Mouse (Mus musculus) 3T3-L1 (cell line): ENCODE measurements at regions not wholly inside any gene's neighbourhood (a gene's known extent, or its start where the extent isn't known, plus 50 kb on each side); places are given as distances from the start of the nearest gene placed in this dataset.
A peak's percentile ranks its signal among the peaks of the same experiment; 100 is the strongest.

Source experiments
- DNase-seq: peaks from one replicate; pipeline ENCODE4 v3.0.0-alpha.2; 2015; ENCODE audit warnings: low read depth, low spot score

DNA sequence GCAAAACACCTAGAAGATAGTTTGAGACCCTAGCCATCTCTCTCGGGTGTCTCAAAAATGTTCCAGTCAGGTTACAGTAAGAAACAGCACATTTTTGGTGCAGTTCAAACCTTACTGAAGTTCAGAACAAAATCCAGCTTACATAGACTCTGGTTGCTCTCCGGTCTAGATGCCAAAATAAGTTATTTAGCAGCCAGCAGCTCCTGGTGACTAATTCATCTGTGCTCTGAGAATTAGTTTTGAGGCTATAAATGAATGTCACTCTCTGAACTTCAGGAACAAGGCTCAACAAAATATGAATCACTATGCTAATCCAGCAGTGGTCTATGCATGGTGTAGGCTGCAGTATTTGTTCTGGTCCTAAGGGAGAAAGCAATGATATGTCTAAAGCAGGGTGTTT is 238.6 kb downstream of the Rnf152 start:
- no peak for DNase-seq

DNA sequence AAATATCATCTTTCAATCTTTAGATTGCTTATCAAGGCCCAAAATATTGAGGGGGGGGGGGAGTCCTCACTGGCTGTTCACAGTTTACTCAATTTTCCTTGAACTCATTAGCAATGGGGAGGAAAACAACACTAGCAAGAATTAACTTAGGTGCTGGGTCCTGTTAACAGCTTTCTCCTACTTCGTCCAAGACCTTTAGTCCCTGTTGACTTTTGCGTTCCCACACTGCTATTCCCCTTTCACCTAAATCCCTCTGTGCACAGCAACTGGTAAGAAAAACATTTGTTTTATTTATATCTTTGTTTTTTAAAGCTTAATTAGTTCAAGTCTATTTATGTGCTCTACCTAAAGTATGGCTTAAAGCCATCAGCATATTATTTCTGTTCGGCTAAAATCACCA is 240.3 kb downstream of the Rnf152 start:
- DNase-seq, result no peak

DNA sequence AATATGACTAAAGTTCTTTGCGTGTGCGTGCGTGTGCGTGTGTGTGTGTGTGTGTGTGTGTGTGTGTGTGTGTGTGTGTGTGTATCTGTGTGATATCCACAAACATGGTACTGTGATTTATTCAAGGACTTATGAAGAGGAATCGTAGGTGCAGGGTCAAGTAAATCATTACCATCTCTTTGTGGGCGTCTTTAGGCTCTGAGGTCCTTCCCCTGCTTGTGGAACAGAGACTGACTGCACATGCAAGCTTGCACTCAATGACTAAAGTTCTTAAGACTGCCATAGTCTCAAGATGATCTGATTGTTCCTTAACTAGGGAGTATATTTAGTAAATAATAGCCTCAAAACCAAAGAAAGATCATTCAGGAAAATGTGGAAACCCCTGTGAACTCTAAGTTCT is 241.1 kb downstream of the Rnf152 start:
- no peak for DNase-seq

DNA sequence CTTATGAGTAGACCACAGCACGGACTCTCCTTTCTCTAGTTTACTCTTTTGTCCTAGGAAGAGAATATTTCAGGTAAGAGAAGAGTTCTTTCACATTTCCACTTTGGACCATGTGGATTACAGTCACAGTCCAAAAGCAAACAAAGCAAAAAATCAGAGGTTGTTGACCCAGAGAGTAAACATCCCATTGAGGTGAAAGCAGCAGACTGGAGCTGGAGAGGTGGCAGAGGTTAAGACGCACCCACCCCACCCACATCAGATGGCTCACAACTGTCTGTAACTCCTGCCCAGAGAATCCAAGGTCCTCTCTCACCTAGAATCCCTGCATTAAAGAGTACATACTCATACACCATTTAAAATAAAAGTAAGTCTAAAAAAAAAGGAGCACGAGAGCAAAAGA is 241.7 kb downstream of the Rnf152 start:
- DNase-seq, result no peak

DNA sequence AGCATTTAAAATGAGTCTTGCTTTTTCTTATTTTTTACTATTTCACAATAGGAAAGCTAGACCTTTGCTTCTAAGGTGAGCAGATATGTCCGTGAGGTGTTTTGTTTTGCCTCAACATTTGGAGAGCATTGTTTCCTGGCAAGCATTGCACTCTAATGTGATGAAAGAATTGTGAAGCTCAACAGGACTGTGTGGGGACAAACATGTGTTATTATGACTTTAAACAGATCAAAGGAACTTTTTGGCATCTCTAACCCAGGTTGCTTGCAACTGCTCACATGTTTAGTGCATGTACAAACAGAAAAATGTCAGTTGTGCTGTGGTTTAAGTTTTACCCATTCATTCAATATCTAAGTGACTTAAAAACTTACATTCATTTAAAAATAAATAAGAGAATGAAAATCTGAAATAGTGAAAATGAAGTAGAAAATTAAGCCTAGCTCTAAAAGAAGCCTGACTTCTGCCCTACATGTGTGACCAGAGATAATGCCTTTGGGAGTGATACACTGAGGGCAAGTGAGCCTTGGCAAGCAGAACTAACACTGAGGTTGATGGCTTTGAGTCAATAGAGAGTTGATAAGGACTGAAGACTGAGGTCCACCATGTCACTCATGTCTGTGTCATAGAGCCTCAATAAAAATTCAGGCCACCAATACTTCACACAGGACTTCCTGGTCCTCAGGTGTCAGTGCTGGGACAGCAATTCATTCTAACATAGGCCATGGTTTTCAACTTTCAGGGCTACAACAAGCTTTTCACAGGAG is 243.6 kb downstream of the Rnf152 start:
- no peak for DNase-seq

DNA sequence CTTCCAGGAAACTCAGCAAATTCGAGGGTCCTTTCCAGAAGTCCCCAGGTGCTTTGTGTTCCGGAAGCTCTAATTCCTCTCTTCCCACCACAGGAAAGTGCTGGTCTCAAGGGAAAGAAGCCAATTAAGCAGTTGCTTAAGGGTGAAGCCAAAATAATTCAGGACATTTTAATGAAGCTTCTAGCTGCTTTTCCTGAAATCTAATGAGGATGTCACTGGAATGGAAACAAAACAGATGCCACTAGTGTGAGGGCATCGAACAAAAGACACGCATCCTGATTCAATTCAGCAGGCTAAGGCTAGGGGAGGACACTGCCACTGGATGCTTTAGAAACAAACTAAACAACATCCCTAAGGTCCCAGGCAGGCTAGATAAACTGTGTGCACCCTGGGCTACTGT is 245.3 kb downstream of the Rnf152 start:
- DNase-seq, result no peak

DNA sequence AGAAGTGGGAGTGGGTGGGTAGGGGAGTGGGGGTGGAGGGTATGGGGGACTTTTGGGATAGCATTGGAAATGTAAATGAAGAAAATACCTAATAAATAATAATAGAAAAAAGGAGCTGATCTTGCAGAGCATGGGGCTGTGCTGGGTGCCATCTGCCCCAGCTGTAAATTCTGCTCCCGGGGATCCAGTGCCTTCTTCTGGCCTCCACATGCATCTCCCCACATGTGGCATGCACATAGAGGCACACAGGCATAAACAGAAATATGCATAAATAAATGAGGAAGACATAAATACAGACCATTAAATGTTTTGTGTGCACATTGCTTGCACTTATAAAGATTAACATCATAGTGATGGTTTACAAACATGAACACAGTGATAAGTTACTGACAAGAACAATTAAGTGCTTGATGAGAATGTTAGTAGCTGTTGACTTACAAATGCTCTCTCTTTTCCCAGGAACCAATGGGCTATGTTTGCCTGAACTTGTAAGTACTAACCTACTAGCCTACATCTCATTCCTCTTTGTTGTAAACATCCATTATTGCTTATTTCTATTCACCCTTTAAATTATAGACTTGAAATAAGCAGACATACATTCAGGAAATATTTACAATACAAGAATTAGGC is 245.8 kb downstream of the Rnf152 start:
- no peak for DNase-seq

DNA sequence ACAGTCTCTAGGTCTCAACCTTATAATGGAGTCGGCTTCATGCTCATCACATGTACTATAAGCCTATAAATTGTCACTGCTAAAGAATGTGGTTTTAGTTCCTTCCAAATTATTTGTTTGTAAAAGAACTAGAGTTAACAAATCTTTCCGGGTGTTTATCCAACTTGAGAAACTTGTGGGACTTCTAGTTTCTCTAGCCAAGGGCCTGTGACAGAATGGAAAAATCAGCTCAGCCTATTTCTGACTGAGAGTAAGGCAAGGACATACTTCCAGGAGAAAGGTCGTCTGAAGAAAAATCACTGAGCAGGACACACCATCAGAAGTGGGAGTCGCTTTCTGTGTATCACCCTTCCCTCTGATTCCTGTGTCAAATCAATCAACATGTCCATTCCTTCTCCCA is 248.7 kb downstream of the Rnf152 start:
- no peak for DNase-seq

DNA sequence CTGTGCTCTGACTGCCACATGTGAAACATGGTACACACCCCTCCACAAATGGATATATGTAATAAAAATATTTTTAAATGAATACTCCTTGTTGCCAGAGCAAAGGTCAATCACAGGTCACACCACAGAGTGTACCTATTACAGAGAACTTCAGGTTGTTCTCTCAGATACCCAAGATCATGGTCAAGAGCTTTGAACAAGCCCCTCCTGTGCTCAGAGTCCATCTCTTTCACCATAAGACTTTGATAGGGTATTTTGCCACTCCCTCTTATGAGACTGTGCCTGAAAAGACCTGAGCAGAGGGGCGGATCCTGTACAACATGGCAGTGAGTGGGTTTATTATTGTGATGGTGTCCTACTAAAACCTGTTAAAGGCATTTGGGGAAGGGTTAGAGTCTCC is 249.3 kb downstream of the Rnf152 start:
- DNase-seq, result no peak

DNA sequence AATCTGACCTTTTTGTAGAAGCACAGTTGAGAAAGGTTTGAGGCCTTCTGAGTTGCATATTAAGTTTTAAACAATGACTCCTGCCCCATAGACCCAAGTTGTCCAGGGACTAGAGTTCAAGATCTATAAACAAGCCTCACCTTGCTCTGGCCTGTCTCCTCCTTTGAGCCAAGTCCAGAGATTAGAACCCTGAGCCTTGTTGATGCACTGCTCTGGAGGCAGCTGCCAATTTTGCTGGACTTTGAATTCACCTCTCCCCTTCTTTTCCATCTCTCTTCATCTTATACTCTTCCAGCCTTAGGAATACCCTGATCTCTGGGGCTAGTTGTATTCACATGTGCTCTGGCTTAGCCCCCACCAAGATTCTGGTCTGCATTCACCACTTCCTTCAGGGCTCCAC is 251.3 kb downstream of the Rnf152 start:
- no peak for DNase-seq

DNA sequence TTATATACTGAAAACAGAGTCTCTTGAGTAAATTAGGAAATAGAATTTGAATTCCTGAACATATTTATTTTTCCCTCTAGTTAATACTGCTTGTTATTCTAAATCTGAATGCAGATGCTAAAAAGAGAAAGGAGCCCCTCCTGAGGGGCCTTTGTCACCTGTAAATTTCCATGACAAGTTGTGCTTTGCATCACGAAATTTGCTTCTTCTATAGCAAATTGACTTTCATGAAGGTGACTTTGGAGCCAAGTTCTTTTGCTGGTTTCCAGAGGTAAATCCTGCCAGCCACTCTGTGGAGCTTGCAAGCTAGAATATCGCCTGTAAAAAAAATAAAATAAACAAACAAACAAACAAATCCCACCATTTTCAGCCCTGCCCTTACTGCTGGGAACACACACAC is 261.4 kb downstream of the Rnf152 start:
- no peak for DNase-seq

DNA sequence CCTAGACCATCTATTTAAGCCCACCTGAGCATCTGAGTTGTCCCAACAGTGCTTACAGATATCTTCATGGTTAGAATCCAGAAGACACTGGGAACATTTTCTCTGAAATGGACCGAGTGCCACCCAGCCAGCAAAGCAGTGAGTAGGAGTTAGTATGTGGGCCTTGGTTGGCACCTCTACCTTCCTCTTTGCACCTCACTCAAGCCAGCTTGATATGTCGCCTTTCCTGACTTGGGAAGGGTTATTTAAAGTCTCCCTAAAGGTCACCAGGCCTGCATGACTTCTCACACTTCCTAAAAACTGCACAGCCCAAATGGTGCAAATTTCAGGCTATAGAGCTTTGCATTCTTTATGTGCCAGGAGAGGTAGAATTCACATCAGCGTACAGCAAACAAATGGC is 262.0 kb downstream of the Rnf152 start:
- no peak for DNase-seq

DNA sequence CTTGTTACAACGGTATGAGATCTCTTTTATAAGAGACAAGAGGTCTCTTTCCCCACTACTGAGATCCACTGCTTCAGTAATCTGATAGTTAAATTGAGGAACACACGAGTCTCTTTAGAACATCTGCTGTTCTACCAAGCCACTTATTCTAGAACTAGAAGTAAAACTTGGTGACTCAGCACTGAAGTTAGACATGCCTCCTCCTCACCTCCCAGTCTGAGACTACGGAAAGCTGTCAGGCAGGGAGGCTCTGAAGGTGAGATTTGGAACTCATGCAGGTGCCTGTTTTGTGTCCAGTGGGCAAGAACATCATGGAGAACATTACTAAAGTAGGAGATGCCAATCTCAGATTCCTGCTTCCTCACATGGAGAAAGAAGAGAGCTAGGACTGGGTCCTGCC is 262.6 kb downstream of the Rnf152 start:
- no peak for DNase-seq

DNA sequence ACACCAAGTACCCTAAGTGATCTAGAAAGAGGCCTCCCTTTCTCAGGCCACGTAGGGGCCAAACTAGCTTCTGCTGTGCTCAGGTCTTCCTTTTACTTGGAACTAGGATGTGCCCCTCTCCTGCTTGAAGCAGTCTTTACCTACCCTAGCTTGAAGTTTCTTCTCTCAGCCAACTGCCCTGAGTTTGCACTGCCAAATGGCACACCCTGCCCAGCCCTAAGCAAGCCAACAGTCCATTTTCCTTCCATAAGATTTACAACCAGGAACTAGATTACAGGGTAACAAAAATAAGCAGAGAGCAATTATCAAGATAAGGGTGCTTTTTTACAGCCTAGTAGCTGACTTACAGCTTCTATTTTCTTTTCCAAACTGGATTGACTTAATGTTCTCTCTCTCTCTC is 263.5 kb downstream of the Rnf152 start:
- no peak for DNase-seq

DNA sequence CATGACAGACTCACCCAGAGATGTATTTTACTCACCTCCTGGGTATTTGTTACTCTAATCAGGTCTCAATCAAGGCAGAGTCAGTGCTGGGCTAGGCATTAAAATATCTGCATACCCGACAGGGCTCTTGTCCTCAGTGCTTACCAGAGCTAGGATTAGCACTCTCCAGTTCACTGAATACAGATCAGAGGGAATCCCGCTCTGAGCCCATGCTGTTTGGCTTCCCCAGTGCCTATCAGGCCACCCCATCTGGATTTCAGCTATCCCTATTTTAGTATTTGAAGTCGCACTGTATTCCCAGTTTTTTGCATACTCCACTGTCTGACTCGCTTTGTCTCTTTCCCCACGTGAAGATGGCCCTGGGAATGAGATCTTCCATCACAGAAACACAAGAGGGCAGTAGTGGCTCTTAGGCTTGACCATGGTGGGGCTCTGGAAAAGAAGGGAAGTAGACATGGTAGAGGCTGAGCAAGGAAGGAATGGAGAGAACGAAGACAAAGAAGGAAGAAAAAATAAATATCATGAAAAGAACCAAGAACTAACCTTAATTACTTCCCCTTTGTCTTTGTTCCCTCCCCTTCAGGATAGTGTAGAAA is 264.1 kb downstream of the Rnf152 start:
- DNase-seq, result peak; percentile 2

DNA sequence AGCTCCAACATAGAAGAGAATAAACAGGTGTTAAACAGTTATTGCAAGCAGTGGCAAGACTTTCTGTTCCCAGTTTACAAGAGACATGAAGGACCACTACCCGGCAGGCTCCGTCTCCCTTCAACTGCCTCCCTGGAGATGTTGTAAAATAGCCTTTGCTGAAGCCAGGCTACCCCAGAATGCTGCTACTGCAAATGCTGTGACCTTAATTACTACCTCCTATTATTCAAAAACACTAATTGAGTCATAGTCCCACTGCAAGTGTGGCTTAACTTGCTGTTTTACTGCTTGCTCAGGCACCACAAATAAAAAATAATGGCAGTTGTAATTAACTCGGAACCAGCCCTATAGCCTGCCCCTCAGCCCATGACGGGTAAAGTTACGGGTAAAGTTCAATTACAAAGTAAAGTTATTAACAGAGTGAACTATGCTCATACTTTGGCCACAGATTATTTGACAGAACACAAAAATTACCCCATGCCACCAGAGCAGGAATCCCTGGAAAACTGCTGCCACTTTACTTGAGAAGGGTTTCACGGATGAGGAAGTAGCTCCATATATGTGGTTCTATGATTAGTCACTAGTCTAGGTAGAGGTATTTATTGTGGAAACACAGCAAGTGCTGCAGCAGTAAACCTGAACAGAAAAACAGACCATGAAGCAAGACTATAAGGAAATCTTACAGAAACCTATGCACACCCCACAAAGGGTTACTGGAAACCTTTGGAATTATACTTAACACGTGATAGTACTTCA is 267.6 kb downstream of the Rnf152 start:
- DNase-seq, result no peak

DNA sequence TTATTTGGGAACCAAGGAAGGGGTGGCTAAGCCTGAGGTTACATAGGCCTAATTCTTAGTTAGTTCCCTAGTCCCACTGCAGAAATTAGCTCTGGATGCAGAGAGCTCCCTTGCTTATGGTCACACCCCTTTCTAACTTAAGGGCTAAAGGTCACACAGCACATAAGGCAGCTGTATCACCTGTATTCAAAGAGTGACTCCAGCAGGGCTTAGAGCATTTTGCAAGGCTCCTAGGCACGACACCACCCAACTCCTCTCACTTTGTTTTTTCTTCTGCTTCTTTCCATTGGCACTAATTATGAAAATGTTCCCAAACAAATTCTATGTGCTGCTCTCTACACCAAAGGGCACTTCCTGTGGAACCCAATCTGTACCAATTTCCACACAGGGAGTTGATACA is 268.9 kb downstream of the Rnf152 start:
- DNase-seq, result no peak

DNA sequence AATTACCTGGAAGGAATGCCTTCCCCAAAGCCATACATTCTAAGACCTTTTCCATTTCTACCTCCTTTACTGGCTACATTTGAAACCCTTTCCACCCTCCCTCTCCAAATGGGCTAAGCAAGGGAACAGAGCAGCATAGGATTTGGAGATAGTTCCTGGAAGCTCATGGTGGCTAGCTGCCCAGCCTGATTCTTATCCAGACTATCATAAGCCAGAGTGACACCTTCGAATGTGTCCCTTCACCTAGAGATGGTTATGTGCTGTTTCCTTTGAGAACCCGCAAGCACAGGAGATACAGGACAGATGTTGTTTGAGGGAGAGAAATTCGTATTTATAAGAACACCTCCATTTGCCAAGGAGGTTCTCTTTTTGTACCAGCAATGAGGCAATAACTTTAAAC is 272.0 kb downstream of the Rnf152 start:
- DNase-seq, result no peak

DNA sequence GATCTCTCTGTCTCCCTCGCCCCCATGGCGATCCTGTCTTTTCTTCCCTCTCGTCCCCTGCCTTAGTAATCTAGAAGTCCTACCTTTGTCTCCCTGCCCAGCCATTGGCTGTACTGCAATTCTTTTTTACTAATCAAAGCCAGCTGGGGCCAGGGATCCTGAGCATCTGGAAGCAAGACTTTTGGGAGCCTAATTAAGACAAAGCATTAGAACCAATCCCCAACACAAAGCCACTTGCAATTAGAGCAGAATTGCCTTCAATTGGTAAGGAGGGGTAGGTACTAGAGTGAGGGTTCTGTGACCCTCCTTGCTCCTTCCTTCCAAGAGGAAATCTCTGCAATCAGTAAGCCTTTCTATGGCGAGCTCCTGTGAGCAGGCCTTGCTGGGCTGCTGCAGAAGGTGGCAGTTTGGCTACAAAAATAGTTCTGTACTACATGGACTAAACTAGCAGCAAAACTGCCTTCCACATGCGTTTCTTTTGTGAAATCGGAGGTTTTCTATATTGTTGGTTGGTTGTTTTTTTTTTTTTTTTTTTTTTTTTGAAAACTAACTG is 272.9 kb downstream of the Rnf152 start:
- DNase-seq, result no peak

DNA sequence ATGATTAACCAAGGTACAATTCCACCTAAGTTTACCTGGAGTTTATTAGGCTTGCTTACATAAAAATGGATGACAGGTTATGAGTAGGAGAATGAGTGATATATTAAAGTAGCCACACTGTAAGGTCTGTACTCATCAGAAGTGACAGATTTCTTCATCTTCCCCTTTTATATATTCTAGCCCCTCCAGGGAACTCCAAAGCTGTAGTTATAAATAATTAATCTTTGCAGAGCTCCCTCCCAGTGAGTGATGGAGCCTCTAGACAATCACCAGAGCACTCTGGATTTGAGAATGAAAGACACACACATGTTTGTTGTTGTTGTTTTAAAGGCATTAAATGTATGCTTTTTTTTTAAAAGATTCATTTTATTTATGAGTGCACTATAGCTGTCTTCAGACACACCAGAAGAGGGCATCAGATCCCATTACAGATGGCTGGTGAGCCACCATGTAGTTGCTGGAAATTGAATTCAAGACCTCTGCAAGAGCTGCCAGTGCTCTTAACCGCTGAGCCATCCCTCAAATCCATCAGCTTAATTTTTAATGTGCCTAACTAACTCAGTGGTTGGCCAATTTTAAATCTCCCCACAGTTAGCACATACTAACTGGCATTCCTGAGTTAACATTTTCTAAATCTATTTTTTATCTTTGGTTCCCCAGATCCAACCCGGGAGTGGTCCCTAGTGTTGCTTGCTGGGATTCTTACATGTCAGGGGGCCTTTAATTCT is 273.5 kb downstream of the Rnf152 start:
- no peak for DNase-seq

DNA sequence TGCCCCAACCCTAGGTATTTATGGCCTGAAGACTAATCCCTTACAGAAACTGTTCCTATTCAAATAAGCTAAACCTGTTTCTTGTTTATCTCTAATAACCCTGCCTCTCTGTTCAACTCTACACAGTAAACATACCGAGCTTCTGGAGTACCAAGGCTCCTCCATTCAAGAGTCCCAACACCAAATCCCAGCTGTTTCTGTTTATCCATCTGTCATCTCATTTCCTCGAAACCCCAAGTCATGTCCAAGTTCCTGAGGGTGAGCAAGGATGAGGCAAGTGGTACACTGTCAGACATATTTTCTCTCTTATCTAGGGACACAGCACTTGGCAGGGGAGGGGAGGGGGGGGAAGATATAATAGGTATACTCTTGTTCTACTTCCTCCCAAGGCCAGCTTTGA is 274.6 kb downstream of the Rnf152 start:
- no peak for DNase-seq

DNA sequence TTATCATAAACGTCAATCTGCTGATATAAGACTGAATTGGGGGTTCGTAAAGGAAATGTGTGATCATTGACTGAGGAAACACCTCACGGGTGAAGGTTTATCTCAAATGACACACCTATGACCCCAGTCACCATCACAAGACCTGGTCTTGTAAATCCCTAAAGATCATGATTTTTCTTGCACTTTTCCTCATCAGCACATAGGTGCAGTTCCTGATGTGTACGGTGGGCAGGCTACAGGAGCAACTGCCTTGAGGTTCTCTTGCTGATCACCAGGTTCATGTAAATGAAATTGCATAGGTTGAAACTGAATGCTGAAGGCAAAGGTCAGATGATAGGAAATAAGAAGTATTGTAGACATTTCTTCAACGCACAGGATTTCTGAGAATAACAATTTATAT is 277.1 kb downstream of the Rnf152 start:
- DNase-seq, result no peak
